Mouse (Mus musculus) ovary, postnatal 14 days (tissue): ENCODE measurements at regions not wholly inside any gene's neighbourhood (a gene's known extent, or its start where the extent isn't known, plus 50 kb on each side); places are given as distances from the start of the nearest gene placed in this dataset.

ENCODE experiments used
- DNase-seq: peaks from one replicate; pipeline ENCODE4 v3.0.0; 2022; ENCODE audit warnings: low spot score

GRCm38 (mm10) chr7:113113266-113113893 is 93.9 kb upstream of the Arntl start:
- no peak for DNase-seq

DNA sequence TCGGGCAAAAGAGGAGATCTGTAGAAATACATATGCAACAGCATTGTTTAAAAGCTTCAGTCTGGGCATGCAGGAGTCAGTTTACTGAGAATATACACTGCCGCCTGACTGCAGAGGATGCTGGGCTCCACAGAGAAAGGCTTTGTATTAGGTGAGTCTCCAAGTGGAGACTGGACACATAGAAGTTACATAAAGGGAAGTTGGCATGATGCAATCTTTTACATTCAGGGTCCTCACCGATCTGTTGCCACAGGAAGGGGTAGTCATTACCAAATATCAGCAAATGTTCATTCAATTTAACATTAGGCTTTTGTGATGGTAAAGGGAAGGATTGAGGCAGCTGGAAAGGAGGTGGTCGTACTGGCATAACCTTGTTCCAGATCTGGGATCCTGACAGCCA is 89.7 kb upstream of the Arntl start:
- no peak for DNase-seq

GRCm38 (mm10) chr7:113121911-113122319 is 85.3 kb upstream of the Arntl start:
- no peak for DNase-seq

DNA sequence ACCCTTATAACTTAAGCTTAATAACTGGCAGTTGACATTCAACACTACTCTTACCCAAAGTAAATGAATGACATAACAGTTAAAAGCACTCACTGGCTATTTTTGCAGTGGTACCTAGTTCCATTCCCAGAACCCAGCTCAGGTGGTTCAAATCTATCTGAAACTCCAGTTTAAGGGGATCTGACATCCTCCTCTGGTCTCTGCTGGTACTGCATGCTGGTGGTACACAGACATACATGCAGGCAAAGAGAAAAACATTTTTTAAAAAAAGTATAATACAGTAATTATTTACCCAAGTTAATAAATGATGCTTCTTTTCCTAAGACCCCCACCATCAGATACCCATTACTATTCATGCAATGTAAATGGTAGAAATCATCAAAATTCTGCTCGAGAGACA is 81.3 kb upstream of the Arntl start:
- no peak for DNase-seq

GRCm38 (mm10) chr7:113130552-113130951 is 76.7 kb upstream of the Arntl start:
- no peak for DNase-seq

DNA sequence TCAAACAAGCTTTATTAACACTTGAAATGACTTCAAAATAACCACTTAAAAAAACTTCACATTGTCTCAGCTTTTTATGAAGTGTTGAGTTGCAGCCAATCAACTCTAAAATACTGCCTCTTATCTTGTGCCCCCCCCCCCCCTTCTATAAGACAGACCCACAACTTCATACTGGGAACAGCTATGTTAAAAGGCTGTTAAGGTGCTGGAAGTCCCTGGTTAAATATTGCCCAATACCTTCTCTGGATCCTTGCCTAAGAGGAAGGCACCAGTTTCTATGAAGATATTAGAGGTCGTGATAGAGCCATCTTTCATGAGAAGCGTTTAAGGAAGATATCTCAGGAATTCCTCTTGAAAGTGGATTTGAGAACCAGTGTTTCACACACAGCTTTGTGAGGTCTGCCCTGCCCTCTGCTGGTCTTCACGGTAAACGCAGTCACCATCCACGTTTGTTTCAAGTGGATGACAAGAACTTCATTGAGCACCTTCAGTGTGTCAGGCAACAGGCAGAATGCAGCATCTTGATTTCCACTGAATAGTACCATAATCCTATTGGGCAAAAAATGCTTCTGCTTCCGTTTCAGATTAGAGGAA is 75.2 kb upstream of the Arntl start:
- DNase-seq, result peak; percentile 70

DNA sequence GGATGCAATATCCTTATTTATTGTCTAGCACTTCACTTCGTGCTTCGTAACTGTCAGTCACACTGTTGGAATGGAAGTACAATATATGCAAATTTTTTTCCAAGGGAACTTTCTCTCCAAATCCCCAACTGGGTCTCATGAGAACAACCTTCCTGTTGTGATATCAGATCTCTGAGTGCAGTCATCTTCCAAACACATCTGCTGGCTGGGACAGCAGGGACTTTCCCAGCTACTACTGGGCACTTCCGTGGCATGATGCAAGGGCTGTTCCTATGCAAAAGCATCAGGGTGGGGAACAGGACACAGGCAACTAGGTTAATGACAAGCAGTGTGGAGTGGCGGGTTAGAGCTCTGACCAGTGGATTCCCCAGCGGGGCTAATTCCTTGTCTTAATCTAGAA is 73.4 kb upstream of the Arntl start:
- no peak for DNase-seq

DNA sequence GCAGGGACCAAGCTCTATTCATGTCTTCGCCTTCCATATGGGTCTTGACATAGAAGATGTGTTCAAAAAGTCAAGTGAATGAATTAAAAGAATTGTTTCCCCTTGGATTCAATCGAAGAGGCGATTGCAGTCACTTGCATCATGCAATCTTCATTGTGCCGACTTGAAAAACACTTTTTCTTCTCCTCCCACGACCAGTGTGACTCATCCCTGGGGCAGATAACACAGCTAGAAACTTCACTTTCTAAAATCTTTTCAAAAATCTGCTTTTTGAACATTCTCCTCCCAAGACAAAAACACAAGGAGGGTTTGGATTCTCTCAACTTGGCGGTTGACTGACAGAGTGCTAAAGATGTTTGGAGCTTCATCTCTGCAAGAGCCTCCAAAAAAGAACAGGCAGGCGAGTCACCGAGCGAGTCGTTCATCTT is 67.2 kb upstream of the Arntl start:
- DNase-seq, result no peak

DNA sequence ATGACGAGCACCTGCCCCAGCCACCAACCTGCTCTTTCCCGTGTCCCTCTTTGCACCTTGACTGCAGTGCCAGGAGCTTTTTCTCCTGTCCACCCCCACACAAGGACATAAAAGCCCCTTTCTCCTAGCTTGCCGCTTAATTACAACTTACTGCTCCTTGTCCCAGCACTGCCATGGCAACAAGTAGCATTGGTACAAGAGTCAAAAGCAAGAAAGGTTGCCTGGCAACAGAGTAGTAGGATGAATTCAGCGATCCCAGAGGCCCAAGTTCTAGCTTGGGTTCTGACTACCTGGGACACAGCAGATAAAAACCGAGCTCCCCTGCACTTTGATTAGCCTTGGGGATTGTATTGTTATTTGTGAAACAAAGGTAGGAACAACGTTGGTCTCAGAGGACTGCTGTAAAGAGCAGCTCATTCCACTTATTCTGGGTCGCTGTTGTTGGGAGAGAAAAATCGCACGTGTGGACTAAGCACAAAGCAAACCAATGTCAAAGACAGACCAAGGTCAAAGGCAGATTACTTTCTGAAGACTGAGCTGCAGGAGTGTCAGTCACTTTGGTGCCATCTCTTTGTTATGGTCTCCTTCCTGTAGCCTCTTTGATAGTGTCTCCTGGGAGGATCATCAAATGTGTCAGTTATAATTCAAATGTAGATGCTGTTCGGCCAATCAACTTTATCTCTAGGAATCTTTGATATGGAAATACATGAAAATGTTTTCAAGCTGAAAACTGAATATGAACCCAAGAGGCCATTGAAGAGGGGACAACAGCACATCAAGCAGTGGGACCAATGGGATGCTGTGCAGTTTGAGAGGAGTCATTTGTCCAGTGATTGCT is 65.2 kb upstream of the Arntl start:
- DNase-seq, result no peak

DNA sequence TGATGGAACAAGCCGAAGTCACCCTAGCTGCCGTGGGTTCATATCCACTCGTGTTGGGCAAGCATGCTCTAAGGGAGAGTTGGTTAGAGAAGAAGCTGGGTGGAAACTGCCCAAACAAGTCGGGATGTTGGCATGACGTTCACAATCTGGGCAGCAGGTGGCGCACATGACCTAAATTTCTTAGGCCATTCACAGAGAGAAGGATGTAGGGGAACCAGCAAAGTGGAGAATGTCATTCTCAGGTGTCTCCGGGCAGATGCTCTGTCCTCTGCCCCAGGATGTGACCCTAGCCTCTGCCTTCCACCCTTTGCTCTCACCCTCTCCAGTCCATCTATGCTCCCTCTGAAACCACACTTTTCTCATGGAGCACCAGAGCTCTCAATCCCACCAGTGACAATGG is 63.7 kb upstream of the Arntl start:
- DNase-seq, result peak; percentile 84

DNA sequence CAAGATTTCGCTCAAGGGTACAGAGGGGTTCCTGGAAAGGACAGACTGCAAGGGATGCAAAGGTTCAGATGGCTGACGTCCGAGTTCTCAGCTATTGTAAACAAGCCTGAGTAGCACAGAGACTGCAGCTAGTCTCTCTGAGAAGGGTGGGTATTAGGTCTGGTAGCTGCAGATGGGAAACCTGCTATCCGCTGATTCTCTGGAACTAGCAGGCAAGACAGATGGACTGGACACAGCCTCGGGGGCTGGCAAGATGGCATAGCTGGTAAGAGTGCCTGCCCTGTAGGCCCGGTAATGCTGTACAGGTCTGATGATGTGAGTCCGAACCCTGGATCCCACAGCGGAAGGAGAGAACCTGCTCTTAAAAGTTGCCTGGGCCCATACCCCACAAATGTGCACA is 62.2 kb upstream of the Arntl start:
- no peak for DNase-seq

GRCm38 (mm10) chr7:113146108-113146507 is 61.2 kb upstream of the Arntl start:
- no peak for DNase-seq

DNA sequence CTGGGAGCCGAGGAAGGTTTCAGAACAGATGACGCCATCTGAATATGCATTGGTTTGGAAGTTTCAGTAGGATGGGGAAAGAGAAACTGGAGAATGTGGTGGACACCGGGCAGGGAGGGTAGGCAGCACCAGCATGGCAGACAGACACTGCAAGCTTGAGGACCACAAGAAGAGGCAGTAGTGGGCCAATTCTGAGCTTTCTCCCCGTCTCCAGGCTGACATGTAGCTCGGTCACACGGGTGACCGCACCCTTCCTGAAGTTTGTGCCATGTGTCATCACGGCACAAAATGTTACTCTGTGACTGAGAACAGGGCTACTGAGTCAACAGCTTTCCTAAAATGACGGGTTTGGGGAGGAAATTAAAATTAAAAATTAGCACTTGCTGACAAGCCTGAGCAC is 60.7 kb upstream of the Arntl start:
- DNase-seq, result no peak

DNA sequence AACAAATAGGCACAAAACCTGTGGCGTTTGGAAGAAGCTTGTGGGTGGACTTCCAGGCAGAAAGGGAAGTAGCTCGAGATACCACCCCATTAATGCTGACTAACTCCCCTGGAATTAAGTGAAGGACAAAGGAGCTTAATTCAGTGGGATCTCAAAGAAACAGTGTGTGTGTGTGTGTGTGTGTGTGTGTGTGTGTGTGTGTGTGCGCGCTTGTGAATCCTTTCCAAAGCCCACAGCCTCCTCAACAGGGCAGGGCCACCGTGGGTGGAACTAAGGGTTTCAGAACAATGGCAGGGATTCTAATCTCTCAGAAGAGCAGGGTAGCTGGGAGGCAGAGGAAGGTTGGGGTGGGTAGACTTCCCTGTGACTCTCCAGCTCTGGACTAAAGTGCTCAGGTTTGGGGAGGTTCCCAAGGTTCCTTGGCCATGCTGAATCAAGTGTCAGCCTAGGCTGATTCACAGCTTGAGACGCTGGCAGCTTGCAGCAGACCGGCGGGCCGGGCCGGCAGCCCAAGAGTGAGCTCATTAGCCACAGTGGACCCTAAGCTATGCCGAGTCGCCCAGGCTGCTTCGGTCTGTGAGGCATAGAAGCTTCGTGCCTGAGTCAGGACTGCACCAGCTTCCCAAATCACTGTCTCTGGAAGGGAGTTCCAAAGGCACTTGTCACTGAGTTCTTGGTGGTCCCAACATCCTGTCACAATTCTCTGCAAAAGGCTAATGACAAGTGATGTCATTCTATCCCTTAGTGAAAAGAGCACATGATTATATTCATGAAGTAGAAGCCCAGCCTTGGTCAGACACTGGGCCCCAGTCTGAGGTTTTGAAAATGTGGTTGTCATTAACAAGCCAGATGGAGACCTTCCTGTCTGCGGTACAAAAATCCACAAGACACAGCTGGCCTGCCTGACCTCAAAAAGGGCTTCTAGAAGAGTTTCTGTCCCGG is 59.6 kb upstream of the Arntl start:
- no peak for DNase-seq

- no peak for DNase-seq
These were observed 58.6 kb upstream of the Arntl start for GRCm38 (mm10) chr7:113148700-113149099.

DNA sequence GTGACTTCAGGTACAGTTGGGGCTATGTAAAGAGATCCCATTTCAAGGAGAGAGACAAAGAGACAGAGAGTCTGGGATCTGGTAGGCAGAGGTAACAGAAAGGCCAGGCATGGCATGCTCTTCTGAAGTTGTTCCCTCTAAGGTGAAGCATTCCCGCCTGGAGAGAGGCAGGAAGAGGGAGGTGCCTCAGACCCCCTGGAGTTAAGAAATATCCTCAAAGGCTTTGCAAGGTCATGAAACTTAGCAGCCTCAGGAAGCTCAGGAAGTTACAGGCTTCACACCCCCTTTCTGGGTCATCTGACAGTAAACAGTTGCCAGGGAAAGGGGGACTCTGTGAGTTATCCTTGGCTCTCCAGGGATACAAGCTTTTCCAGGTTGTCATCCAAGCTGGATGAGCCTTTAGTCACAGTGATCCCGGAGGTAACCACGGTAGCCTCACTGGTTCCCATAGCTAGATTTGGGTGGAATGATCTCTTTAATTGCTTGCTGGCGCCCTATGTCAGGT is 57.2 kb upstream of the Arntl start:
- DNase-seq, result no peak

GRCm38 (mm10) chr7:113150789-113151188 is 56.5 kb upstream of the Arntl start:
- no peak for DNase-seq

- no peak for DNase-seq
These were observed 55.8 kb upstream of the Arntl start for GRCm38 (mm10) chr7:113151499-113151898.

- DNase-seq, result no peak
These were observed 53.9 kb upstream of the Arntl start for GRCm38 (mm10) chr7:113153386-113153785.

GRCm38 (mm10) chr7:113154066-113154465 is 53.2 kb upstream of the Arntl start:
- no peak for DNase-seq

DNA sequence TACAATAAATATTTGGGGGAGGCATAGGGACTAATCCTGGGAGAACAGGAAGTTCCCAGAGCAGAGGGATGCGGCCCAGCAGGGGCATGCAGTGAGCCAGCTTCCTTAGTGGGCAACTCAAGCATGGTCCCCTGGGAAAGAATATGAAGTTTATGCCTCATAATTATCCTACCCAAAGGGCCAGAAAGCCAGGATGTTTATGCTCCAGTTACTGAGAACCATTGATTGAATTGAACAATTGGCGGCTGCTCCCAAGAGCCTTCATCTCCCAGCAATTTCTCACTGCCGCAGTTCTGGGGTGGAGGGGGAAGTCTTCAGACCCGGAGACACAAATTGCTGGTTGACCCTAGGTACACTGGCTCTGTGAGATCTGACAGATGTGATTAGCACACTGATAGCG is 50.9 kb upstream of the Arntl start:
- no peak for DNase-seq
